ENCODE assay signal across 11 mouse cellular contexts in genomic region chrX:77744260-77744659, GRCm38 (mm10). TPM values are rescaled to one million over a fixed set of nuclear protein-coding genes. Genes with fewer than 3 reads are reported as not detected.
DNase-seq lines count a peak whose midpoint lies in the region; ATAC-seq and TF ChIP-seq lines count a peak whose summit lies in the region.
"Had no signal": no experiment of that assay in that cellular context is flagged by ENCODE, and none has a peak within 500 bp of the region (broad histone marks: within the 10 kb centered on the region; RNA-seq: fewer than 3 reads in every experiment).

No protein-coding gene starts in this region.

- H3K9ac ChIP-seq in heart, embryonic 11.5 days (ENCODE audit: low read depth, low read length), result no peak overlapping the region
- H3K9ac ChIP-seq: midbrain, embryonic 12.5 days had no signal

- in situ Hi-C loops in Patski (cut with MboI; ENCODE audit: low pct_unique_long_range_greater_than_20kb), result no loop called here

- no peaks in the 10 kb centered on the region for H3K36me3 ChIP-seq in heart, embryonic 11.5 days (ENCODE audit: control insufficient read depth, insufficient read depth, low read length)
- H3K36me3 ChIP-seq in splenic B cell, adult 2 months (ENCODE audit: control insufficient read depth, insufficient read depth, low read length, poor library complexity, severe bottlenecking), result no peaks in the 10 kb centered on the region
- H3K36me3 ChIP-seq: limb, embryonic 10.5 days; midbrain, embryonic 12.5 days had no signal

- peak; percentile 7 for DNase-seq in heart, adult 8-10 months (ENCODE audit: low spot score)
- DNase-seq in lung, postnatal 25 days (ENCODE audit: low spot score), result peak; percentile 17
- DNase-seq in lung, adult 18-20 months, result no peak
- no peak for DNase-seq in Patski (ENCODE audit: low read depth, low spot score)
- DNase-seq in splenic B cell, adult 2 months (ENCODE audit: low read depth, low spot score), result peak; percentile 49
- DNase-seq in spleen, adult 18-20 months, result no peak
- no peak for DNase-seq in Muller cell, postnatal 12 days (ENCODE audit: inconsistent ontology term)
- DNase-seq: heart, postnatal 36 days had no signal

- H3K4me3 ChIP-seq in heart, embryonic 11.5 days (ENCODE audit: low read depth, low read length), result no peak overlapping the region
- H3K4me3 ChIP-seq: limb, embryonic 10.5 days; midbrain, embryonic 12.5 days had no signal

- H3K27ac ChIP-seq in heart, embryonic 11.5 days (ENCODE audit: low read depth, low read length), result no peak overlapping the region
- H3K27ac ChIP-seq: limb, embryonic 10.5 days; midbrain, embryonic 12.5 days had no signal

- H3K4me2 ChIP-seq in heart, embryonic 11.5 days, result no peak overlapping the region
- H3K4me2 ChIP-seq: midbrain, embryonic 12.5 days had no signal

- peak; percentile 58 for TF ChIP-seq CTCF in Patski (IDR thresholded peaks at IDR 0.05)

- no peaks in the 10 kb centered on the region for H3K9me3 ChIP-seq in heart, embryonic 11.5 days (replicated peaks; ENCODE audit: control insufficient read depth, low read length)
- H3K9me3 ChIP-seq: limb, embryonic 10.5 days; midbrain, embryonic 12.5 days had no signal

- 62% methylated on average over 2 of the region's 2 CpGs for WGBS in heart, embryonic 11.5 days (ENCODE audit: insufficient replicate concordance)

- no peaks in the 10 kb centered on the region for H3K4me1 ChIP-seq in heart, embryonic 11.5 days (ENCODE audit: control insufficient read depth, insufficient read depth, low read length)
- H3K4me1 ChIP-seq: limb, embryonic 10.5 days; midbrain, embryonic 12.5 days had no signal

- POLR2A ChIA-PET in Patski (lab: Charles Lee), result no interaction called here

- no peak for ATAC-seq in heart, embryonic 11.5 days (replicated peaks; ENCODE audit: insufficient number of reproducible peaks, low FRiP score, low TSS enrichment)
- ATAC-seq in Patski, result no peak

- CTCF ChIA-PET in Patski (lab: Charles Lee), result interaction anchor here (1.0 to 2.3 kb wide), 3 partner anchors 43 to 65 kb away, joined by 3 to 8 read pairs (median 7); no protein-coding TSS in a partner anchor

- H3K27me3 ChIP-seq in heart, embryonic 11.5 days (ENCODE audit: control insufficient read depth, insufficient read depth, low read length), result no peaks in the 10 kb centered on the region
- peaks cover 10% of the 10 kb centered on the region for H3K27me3 ChIP-seq in Patski
- no peaks in the 10 kb centered on the region for H3K27me3 ChIP-seq in splenic B cell, adult 2 months (ENCODE audit: control insufficient read depth, insufficient read depth, low read length, poor library complexity, severe bottlenecking)
- H3K27me3 ChIP-seq: midbrain, embryonic 12.5 days had no signal

RNA-seq across cellular contexts. Expression of gene Prkx, which starts 51.8 kb away (rescaled TPM):
- 10 to 100 TPM; 11.6 to 15.6 (median 14.5) TPM for total RNA-seq in heart, adult 8-10 months (2022)
- polyA plus RNA-seq in heart, embryonic 11.5 days (2014; fragmentation: Nextera tagmentation; extraction: Ambion mirVana), result 9.4 and 12.0 TPM in 2 replicates
- polyA plus RNA-seq in Patski (2021), result 45.4 TPM

Comparison
In these comparisons a context has a peak if more than half of its experiments do, and no peak if none do; other contexts are left out.
1. DNase-seq: peak in heart, adult 8-10 months (single experiment), lung, postnatal 25 days (single experiment) and splenic B cell, adult 2 months (single experiment); none in lung, adult 18-20 months (0 of 2), Patski (single experiment), spleen, adult 18-20 months (0 of 2) and Muller cell, postnatal 12 days (single experiment).